Mouse (Mus musculus) MEL (cell line): ENCODE data around the gene Sgf29.

Experiments
- CHD2 ChIP-seq: IDR thresholded peaks from 2 replicates; pipeline ENCODE4 v1.6.1; 2011; ENCODE audit warnings: low read length, improper control_type of control experiment
- CTCF ChIP-seq, 3 experiments: IDR thresholded peaks in 2 of 3; conservative IDR thresholded peaks in 1 of 3; 2 replicates each; pipeline ENCODE4 v1.5.1; 2011 to 2012; ENCODE audit warnings: low read length in 3 of 3, low read depth in 2 of 3, mild to moderate bottlenecking in 2 of 3, improper control_type of control experiment in 1 of 3, inconsistent platforms in 1 of 3, mixed read lengths in 1 of 3, moderate library complexity in 1 of 3; ENCODE audit not compliant: control insufficient read depth in 1 of 3, insufficient read depth in 1 of 3, poor library complexity in 1 of 3, severe bottlenecking in 1 of 3
- EP300 ChIP-seq, 2 experiments: IDR thresholded peaks; 2 replicates each; pipeline ENCODE4 v1.6.1; 2011; ENCODE audit warnings: improper control_type of control experiment in 2 of 2, low read length in 2 of 2, low read depth in 1 of 2, mild to moderate bottlenecking in 1 of 2
- GATA1 ChIP-seq: IDR thresholded peaks from 2 replicates; pipeline ENCODE4 v1.6.1; 2011; ENCODE audit warnings: low read depth, low read length, improper control_type of control experiment
- MAZ ChIP-seq: IDR thresholded peaks from 2 replicates; pipeline ENCODE4 v1.6.1; 2012; ENCODE audit warnings: low read depth, mild to moderate bottlenecking, inconsistent platforms, low read length, improper control_type of control experiment
- MEF2A ChIP-seq: IDR thresholded peaks from 2 replicates; pipeline ENCODE4 v1.6.1; 2014; ENCODE audit warnings: low read depth, mild to moderate bottlenecking, inconsistent platforms, low read length, improper control_type of control experiment; ENCODE audit not compliant: poor library complexity, insufficient replicate concordance, severe bottlenecking; ENCODE audit errors: extremely low read depth
- MYC ChIP-seq: IDR thresholded peaks from 2 replicates; pipeline ENCODE4 v1.6.1; 2011; ENCODE audit warnings: low read depth, mild to moderate bottlenecking, low read length, improper control_type of control experiment, moderate library complexity
- POLR2A ChIP-seq, 2 experiments: IDR thresholded peaks; 2 replicates each; pipeline ENCODE4 v1.6.1; 2011 to 2012; ENCODE audit warnings: low read length in 2 of 2, mild to moderate bottlenecking in 2 of 2, control low read depth in 1 of 2, improper control_type of control experiment in 1 of 2, low read depth in 1 of 2, moderate library complexity in 1 of 2; ENCODE audit not compliant: control insufficient read depth in 1 of 2, insufficient read depth in 1 of 2, poor library complexity in 1 of 2
- POLR2AphosphoS5 ChIP-seq: IDR thresholded peaks from 2 replicates; pipeline ENCODE4 v1.6.1; 2012; ENCODE audit warnings: low read depth, borderline replicate concordance, mild to moderate bottlenecking, inconsistent platforms, low read length, moderate library complexity, mixed read lengths
- USF1 ChIP-seq: IDR thresholded peaks from 2 replicates; pipeline ENCODE4 v1.6.1; 2014; ENCODE audit warnings: low read depth, mild to moderate bottlenecking, inconsistent platforms, low read length, improper control_type of control experiment, moderate library complexity
- ZNF384 ChIP-seq: IDR thresholded peaks from 2 replicates; pipeline ENCODE4 v1.6.1; 2012; ENCODE audit warnings: low read depth, mild to moderate bottlenecking, inconsistent platforms, low read length, improper control_type of control experiment

DNA sequence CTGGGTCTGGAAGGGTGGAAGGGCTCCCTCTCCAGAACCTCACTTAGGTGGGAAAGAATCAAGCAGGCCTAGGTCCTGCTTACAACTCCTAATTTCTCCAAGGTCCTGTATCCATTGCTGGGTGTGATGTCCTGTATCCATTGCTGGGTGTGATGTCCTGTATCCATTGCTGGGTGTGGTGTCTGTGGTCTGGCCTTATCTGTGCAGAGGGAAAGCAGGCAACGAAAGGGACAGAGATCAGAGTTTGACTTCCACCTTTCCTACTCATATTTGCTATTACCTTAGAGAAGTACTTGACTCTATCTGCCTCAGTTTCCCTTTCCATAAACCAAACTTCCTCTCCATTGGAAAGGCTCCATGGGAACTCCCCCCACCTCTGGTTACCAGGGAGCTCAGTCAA is 25.7 kb upstream of the Sgf29 start:
- TF ChIP-seq POLR2AphosphoS5: no peak
- no peak for TF ChIP-seq USF1
- no peak for TF ChIP-seq MAZ
- TF ChIP-seq POLR2A (IDR thresholded peaks at IDR 0.05; ENCODE audit: control insufficient read depth in 1 of 2, insufficient read depth in 1 of 2, low read depth in 1 of 2, low read length in 2 of 2, poor library complexity in 1 of 2): no peak
- TF ChIP-seq ZNF384: no peak
- no peak for TF ChIP-seq MYC
- no peak for TF ChIP-seq CHD2
- no peak for TF ChIP-seq CTCF (IDR thresholded peaks at IDR 0.05 in 2 of 3, conservative IDR thresholded peaks at IDR 0.05 in 1 of 3; ENCODE audit: control insufficient read depth in 1 of 3, insufficient read depth in 1 of 3, low read depth in 2 of 3, low read length in 3 of 3, poor library complexity in 1 of 3, severe bottlenecking in 1 of 3)
- no peak for TF ChIP-seq MEF2A
- TF ChIP-seq EP300 (IDR thresholded peaks at IDR 0.05; ENCODE audit: low read depth in 1 of 2, low read length in 2 of 2): peak; percentile 75 to 78
- TF ChIP-seq GATA1: peak; percentile 72
